Mouse (Mus musculus) cerebellum, adult (tissue): ENCODE measurements around the gene Mast4.

ENCODE experiments used
- ATAC-seq: cut with Nextera tagmentation; 2 replicates; pipeline ENCODE4 v1.9.2; 2017; ENCODE audit warnings: mild to moderate bottlenecking, moderate library complexity, mixed read lengths; ENCODE audit not compliant: insufficient number of reproducible peaks, low FRiP score, low TSS enrichment

The Mast4 gene

DNA sequence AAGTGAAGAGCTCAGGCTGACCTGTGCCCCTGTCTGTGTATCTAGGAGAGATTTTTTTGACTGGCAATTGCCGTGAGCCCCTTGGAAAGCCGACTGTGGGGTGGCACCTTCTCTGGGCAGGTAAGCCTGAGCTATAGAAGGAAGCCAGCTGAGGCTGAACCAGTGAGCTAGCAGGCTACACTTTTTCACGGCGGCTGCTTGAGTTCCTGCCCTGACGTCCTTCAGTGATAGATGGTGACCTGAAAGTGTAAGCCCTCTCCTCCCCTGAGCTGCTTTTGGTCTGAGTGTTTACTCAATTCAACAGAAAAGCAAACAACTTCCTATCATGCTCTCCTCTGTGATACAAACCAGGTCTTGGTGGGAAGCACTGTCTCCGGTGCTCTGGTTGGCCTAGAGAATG lies 455.7 kb downstream of the Mast4 start:
- no peak for ATAC-seq

DNA sequence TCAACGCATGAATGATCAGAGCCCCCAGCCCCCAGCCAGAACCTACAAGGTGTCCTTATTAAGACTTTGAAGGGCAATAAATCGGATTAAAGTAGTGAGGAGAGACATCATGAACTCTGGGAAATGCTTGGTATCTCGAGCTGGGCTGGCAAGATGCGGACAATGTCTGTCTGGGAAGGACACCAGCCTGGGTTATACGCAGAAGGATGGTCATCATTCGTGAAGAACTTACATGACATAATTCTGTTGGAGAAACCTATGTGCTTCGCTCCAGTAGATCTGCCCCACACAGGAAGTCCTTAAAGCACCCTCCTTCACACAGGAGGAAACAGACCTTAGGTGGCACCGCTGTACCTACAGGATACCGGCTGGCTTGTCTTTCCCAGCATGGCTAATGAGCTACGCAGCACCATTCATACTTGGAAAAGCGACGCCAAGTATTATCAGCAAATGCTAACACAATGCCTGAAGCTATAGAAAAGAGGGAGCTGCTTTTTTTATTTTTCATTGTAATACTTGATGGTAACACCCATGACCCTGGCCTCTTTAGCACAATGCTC lies 456.5 kb downstream of the Mast4 start:
- ATAC-seq, result no peak

DNA sequence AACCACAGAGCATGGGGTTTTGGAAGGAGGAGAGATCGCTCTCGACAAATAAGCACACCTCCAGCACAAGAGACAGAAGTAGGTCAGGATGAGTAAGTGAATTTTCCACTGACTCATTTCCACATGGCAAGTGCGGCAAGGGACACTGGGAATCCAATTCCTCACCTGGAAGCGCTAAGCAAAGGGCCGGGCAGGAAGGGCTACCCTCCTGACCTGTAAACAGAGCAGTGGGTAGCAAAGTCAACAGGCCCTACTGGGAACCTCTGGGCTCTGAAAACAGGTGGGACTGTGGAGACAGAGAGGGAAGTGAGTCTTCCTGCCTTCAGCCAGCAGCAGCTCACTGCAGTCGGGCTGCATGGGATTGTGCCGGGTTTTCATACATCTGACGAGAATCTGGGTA lies 457.1 kb downstream of the Mast4 start:
- ATAC-seq, result no peak

DNA sequence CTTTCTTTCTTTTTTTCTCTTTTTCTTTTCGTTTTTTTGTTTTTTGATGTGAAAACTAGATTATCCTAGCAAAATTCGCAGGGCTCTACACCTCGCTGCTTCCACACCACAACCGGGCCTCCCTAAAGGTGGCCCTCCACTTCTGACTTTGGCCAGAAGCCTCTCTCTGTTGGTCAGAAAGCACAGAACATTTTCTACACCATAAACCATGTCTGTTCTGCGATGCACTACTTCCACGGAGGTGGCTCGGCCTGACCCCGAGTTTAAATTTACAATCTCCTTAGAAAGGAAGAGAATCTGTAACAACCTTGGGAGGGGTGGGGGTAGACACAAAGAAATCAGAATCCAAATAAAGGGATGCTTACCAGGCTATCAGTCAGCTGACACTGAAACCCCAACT lies 458.8 kb downstream of the Mast4 start:
- ATAC-seq, result no peak

DNA sequence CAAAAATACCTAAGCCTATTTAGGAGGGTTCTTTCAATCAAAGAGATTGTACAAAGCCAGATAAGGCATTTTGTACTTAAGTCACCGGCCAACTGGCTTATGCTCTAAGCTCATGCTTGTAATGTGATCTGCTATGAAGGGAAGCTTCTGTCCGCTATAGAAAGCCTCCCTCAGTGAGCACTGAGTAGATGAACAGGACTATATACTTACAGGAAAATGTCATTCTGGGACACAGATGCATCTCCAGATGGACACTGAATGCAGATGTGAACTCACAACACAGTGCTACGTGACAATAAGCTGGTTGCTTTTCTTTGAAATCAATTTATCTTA lies 459.2 kb downstream of the Mast4 start:
- ATAC-seq, result no peak

DNA sequence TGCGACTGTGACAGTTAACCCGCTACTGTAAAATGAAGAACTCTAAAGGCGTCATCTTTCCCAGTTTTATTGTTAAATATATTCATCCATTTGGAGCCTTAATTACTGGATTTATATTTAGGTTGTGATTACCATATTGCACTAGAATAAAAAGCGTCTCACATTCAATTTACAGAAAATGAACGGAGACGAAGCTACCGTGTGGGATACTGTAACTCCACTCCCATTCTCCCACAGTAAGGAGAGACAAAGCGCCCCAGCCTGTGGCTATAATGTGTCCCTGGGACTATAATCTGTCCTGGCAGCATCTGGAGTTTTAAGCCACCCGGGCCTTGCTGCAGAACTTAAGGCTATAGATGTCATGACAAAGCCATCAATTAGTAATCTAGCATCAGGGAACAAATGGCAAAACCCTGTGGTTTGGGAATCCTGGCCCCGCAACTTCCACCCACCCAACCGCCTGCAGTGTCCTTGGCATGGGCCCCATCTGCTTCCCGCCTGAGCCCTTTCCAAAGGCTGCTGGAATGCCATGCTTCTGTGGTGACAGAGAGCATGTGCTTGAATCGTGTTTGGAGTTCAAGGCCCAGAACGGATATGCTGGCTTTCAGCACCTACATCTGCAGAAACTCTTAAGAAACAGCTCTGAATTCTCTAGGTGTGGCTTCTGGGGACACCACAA lies 459.7 kb downstream of the Mast4 start:
- ATAC-seq, result no peak

DNA sequence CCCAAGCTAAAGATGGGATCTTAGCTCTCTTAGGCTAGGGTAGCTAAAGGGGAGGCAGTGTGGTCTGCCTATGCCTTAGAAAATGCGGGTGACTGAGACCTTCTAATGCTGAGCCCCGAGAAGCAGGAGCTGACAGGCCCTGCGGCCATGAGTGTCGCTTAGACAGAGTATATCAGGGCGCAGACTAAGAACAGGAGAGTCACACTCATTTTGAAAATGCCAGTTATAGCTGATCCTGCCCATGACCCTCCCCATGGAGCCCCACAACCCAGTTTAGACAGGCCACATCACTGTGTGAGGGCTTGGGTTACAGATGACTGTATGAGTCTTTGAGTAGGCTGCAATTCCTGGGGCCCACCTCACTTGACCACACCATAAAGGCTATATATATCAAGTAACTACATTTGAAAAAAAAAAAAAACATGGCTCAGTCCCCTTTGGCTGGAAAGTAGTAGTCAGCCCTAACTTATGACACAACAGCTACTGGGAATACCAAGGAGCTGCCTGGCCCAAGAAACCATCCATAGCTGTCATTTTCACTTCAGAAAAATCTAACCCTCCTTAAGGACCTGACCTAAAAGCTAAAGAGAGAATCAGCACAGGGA lies 460.8 kb downstream of the Mast4 start:
- no peak for ATAC-seq

DNA sequence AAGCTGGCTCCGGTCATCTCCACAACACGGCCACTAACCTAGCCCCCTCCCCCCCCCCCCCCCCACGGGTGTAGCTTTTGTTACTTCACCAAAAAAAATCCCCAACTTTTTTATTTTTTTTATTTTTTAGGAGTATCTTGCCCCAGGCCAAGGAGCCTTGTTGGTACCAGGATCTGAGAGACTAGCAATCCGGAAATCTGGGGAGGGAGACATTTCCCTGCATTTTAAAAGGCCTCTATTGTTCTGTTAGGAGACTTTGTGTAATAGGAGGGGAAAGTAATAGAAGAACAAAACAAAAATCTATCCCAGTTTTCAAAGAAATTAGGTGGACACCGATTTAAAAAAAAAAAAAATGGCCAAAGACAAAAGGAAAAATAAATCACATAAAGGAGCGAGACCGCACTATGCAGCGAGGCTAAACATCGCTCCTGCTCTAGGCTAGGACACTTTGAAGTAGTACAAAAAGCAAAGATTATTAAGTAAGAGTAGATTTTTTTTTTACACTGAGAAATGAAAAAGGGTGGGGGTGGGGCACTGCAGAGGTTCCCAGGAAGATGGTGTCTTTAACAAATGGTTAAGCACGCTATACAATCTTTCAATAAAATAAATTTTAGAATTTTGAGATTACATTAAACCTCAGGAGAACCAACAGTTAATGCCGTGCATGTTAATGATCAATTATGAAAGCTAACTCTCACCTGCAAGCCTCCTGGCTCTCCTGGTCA lies 462.8 kb downstream of the Mast4 start:
- ATAC-seq, result no peak

DNA sequence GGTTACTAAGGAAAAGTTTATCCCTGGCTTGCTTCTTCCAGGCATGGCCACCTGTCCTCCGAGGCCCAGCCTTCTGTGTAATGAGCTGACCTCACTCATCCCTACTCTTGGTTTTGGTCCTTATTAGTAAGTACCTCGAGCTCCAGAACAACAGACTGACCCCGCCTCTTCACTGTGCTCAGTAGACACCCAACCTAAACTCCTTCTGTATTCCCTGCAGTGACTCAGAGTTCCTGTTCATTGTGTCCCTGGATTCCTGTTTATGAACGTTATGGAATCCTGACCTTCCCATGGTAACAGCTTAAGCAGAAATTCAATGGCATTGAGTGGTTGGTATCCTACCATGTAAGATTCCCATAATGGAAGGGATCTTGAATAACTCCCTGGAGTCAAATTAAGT lies 464.8 kb downstream of the Mast4 start:
- no peak for ATAC-seq

DNA sequence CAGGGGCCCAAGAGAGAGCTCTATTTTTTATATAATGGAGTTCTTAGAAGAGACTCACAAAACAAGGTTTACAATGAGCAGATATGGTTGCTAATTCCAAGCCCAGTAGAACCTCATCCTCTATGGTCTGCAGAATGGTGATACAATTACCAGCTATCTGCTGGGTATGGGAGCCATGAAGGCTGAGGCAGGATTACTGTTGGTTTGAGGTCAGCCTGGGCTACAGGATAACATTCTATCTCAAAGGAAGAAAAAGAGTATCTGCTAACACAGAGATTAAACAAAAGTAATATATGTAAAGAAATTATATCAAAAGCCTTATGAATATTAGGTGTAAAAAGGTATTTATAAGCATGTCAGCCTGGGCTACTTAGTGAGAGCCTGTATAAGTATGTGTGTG lies 467.5 kb downstream of the Mast4 start:
- no peak for ATAC-seq

DNA sequence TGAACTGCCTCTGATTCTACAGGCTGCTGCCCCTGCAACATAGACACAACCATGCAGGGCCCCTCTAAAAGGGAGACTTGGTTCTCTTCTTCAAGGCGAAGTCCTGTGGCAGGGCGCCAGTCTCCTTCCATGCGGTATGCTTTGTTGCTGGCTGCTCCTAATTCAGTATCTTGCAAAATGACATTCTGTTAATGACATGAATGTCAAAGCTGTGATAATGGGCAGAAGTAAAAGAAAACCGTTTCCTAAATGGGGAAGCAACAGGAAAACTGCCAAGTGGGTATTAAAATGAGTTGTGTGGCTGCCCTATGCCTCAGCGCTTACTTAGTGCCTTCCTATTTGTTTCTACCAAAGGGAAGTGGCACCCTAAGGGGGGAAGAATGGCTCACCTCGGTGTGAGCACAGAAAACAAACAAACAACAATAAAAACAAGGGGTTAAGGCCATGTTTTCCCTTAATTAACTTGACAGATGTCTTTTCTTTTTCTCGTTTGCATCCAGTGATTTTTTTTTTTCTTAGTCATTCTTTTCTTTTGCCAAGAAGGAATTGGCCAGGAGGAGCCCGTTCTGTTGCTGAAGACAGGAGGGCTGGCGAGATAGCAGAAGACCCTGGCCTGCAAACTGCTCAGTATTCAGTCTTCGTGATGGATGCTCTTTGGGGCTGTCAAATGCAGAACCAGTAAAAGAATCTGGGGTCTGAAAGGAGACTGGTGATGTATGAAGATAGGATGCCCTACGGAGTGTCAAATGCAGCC lies 468.1 kb downstream of the Mast4 start:
- no peak for ATAC-seq

DNA sequence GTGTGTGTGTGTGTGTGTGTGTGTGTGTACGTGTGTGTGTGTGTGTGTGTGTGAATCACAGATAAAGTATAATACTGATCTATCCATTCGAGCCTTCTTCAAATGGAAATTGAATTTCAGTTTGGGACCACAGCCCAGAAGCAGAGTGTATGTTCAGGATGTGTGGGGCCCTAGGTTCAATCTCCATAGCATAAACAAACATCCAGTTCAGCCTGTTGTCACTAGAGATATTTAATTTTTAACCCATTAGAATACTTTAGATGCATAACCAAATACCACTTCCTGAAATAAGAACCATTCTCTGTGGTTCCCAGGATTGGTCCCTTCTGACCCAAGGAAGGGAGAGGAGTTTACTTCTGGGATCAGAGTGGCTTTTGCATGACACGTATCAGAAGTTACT lies 468.8 kb downstream of the Mast4 start:
- ATAC-seq, result no peak

DNA sequence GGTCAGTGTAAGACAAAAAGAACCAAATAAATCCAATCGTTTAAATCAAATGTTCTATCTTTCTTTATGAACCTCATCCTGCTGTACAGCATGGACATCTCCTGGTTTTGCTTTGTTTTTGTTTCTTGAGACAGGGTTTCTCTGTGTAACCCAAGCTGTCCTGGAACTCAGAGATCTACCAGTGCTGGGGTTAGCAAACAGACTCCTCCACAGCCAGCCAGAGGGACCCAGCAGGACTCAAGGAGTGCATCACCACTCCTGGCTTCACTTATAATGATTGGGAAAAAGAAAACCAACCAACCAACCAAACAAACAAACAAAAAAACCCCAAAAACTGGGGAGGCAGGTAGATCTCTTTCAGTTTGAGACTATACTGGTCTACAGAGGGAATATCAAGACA lies 469.5 kb downstream of the Mast4 start:
- ATAC-seq, result no peak

DNA sequence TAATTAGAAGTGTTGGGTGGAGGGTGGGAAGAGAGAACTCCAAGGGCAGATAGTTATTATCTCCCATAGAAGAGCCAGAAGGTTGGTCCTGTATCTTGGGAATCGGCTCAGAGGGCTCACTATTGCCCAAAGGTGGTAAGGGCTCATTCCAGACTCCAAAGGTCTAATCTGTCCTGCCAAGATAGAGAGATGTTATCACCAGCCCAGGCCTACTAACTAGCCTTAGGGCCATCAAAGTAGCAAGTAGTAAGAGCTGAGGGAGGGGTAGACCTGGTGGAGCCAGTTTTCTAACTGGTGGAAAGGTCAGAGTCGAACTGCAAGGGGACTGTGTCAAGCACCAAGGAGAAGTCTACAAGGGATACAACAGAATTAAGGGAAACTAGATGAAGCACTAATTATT lies 470.2 kb downstream of the Mast4 start:
- ATAC-seq, result no peak

DNA sequence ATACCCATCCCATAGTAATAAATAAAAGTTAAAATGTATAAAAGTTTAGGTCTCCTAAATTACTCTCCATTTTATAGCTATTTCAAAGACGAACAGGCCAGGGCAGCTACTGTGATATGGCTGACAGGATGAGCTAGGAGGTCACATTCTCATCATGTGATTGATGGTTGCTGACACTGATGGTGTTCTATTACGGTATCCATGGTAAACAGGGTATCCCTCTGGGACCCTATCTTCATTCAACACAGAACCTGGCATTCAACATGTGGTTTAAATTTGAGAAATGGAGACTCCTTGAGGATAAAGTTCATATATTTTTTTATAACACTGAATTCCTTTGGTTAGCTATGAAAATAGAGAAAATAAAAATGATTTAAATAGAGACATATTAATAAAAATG lies 471.3 kb downstream of the Mast4 start:
- ATAC-seq, result no peak

DNA sequence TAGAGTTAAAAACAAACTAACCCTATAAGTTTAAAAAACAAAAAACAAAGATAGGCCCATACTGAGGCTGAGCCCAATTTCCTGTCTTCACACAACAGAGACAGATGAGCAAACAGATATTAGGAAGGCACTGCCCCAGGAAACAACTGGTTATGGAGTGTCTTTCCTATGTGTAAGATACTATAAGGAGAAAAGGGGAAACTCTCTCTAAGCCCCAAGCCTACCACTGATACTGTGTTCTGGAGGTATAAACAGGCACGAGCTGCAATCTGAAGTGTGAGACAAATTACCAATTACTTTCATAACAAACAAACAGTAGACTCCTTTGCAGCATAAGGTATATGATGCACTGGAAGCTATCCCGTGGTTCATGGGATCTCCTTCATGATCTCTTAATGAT lies 471.9 kb downstream of the Mast4 start:
- ATAC-seq, result no peak

DNA sequence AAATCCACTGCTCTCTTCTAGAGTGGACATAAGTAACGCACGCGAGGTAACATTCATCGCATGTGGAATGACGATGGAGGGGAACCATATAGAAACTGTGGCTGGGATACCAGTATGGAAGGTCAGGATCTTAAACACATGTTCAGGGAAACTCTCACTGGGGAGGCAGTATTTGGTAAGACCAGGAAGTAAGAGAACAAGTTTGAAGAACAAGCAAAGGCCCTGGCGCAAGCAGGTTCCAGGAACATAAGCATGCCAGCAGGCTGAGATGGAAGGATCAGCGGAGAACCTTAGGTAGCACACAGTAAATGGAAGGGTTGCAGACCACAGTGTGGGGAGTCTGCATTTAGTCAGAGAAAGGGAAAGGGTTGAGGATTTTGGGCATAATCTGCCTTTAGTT lies 473.6 kb downstream of the Mast4 start:
- ATAC-seq, result no peak

DNA sequence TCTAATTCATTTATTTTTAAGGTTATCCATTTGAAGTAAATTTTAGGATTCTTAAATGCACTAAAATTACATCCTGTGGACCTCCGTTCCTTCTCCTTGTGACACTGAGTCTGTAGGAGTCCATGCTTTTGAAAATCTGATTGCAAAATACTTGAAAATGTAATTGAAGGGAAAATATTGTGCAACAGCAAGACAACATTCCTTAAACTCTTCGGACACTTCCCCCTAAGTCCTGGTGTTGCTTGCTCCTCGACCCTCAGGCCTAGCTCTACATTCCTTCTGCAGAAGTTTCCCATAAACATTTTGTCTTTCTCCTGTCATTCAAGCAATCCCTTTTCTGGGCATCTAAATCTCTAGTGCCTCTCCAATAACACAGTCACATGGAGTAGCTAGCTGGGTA lies 474.2 kb downstream of the Mast4 start:
- ATAC-seq, result no peak

DNA sequence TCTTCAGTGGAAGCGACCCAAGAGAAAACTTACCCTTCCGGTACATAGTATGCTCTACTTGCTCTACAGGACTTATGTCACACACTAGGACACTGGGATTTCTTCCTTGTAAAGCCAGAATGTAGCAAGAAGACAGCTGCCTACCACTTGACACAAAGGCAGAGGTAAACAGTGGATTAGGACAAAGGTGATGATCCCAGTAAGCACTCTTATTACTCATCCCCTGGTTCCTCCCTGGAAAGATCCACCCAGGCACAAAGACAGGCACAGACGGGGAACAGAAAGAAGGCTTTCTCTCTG lies 476.8 kb downstream of the Mast4 start:
- ATAC-seq, result no peak

DNA sequence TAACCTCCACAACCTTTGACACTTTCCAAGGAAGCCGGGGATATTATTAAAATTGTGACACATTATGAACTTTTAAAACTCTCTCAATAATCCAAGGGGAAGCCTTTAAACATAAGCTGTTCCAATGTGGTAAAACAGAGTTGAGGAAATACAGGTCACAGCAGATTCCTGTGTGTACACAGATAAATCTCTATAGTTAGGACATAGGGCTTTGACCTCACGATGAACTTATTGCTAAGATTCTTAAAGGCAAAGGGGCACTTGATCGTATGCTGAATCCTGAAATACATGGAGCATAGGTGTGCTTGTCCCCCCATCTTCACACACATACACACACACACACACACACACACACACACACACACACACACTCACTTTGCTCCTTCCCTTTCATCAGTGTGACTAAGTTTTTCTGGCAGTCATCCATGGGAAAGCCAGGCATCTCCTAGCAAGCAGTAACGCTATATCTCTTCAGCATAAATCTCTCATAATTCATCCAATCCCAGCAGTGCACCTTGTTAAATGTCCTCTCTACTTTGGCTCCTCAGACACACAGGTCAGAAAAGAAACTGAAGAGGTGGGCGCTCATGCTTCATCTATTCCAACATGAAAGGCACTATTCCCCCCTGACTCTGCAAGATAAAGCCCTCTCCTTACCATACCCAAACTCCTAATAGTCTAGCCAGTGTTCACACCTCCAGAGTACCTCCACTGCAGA lies 477.3 kb downstream of the Mast4 start:
- no peak for ATAC-seq

DNA sequence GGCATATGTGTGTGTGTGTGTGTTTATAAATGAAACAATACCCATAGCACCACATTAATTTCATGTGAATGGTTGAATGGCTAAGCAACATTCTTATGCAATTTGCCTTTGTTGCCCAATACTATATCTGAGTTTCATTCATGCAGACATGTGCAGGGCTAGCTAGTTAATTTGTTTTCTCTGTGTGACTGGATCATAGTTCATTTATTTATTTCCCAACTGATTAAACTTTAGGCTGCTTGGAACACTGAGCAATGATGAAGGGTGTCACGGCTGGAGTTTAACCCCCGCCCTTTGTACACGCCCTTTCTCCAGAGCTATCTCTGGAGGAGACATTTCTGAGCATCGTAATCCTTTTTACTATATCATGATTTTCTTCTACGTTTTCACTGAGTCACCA lies 481.4 kb downstream of the Mast4 start:
- no peak for ATAC-seq
